Mouse (Mus musculus): ENCODE results near the gene Cd300ld5. TPM values are rescaled to one million over a fixed set of nuclear protein-coding genes. Genes with fewer than 3 reads are reported as not detected.

The Cd300ld5 gene
- total RNA-seq, 2 experiments from 2014 or later = 0.77 to 0.96 TPM

GRCm38 (mm10) chr11:115004070-115004469, 33.5 kb downstream of the Cd300ld5 start:
- no peak for DNase-seq (ENCODE audit: extremely low spot score in 1 of 2, low spot score in 2 of 2)
- Histone ChIP-seq H3K27ac (no peak overlapping the region), H3K4me3 (no peak overlapping the region)
- intact Hi-C loops (cut with DNase I) = no loop called here
- TF ChIP-seq CTCF (IDR thresholded peaks at IDR 0.05) = no peak

- no peak for DNase-seq (ENCODE audit: extremely low spot score in 1 of 2, low spot score in 2 of 2)
- Histone ChIP-seq H3K4me3 (no peak within 1 kb of the TSS), H3K27ac (no peak within 1 kb of the TSS)
- no peak for TF ChIP-seq CTCF (IDR thresholded peaks at IDR 0.05)
- intact Hi-C loops (cut with DNase I) = no loop called here
These were observed 36.0 kb downstream of the Cd300ld5 start, which contains the start of gene Cd300c2 for GRCm38 (mm10) chr11:115001474-115002040. Gene Cd300c2 (minus strand): TSS chr11:115001880.

GRCm38 (mm10) chr11:114989793-114990192, 47.8 kb downstream of the Cd300ld5 start, which contains the start of gene Cd300ld:
Gene Cd300ld (minus strand): TSS chr11:114989922.
- Histone ChIP-seq H3K27ac (no peak within 1 kb of the TSS), H3K4me3 (no peak within 1 kb of the TSS)
- no peak for DNase-seq (ENCODE audit: extremely low spot score in 1 of 2, low spot score in 2 of 2)
- intact Hi-C loops (cut with DNase I) = no loop called here
- no peak for TF ChIP-seq CTCF (IDR thresholded peaks at IDR 0.05)

GRCm38 (mm10) chr11:114981866-114982265, 55.7 kb downstream of the Cd300ld5 start:
- no peak overlapping the region for H3K4me3 ChIP-seq
- H3K27ac ChIP-seq = no peak overlapping the region
- TF ChIP-seq CTCF (IDR thresholded peaks at IDR 0.05) = no peak
- intact Hi-C loops (cut with DNase I) = loop anchor here (5.0 kb wide), 1 partner anchor 60 kb away; no protein-coding TSS in a partner anchor
- DNase-seq (ENCODE audit: extremely low spot score in 1 of 2, low spot score in 2 of 2) = no peak

Other genes with a start within 250 kb of the Cd300ld5 start
- 10 to 100 TPM; 29.5 to 29.8 TPM for gene Btbd17, start 241.8 kb downstream of the Cd300ld5 start, total RNA-seq (2021)
- gene Gpr142, start 238.8 kb downstream of the Cd300ld5 start, total RNA-seq (2021) = not detected
- gene Gprc5c, start 186.6 kb downstream of the Cd300ld5 start, total RNA-seq (2021) = 1 to 10 TPM; 4.0 to 5.4 TPM
- under 1 TPM; 0.56 to 0.84 TPM for gene Cd300a, start 147.7 kb downstream of the Cd300ld5 start, total RNA-seq (2021)
- gene Cd300lb, start 103.4 kb downstream of the Cd300ld5 start, total RNA-seq (2021) = not detected
- not detected for gene Cd300c, start 68.6 kb downstream of the Cd300ld5 start, total RNA-seq (2021)
- under 1 TPM in 1 of 2 experiments, not detected in 1; 0.14 TPM for gene Cd300ld, start 47.8 kb downstream of the Cd300ld5 start, total RNA-seq (2021)
- 1 to 10 TPM; 3.6 to 3.9 TPM for gene Cd300c2, start 35.9 kb downstream of the Cd300ld5 start, total RNA-seq (2021)
- gene Cd300ld2, start 21.6 kb downstream of the Cd300ld5 start, total RNA-seq (2021) = not detected
- not detected for gene Cd300ld4, start 10.8 kb downstream of the Cd300ld5 start, total RNA-seq (2021)
- gene Cd300ld3, start 10.6 kb upstream of the Cd300ld5 start, total RNA-seq (2021) = under 1 TPM in 1 of 2 experiments, not detected in 1; 0.77 TPM
- under 1 TPM in 1 of 2 experiments, not detected in 1; 0.27 TPM for gene Cd300e, start 24.4 kb upstream of the Cd300ld5 start, total RNA-seq (2021)
- gene Rab37, start 53.7 kb upstream of the Cd300ld5 start, total RNA-seq (2021) = 1 to 10 TPM; 1.8 to 2.4 TPM
- gene Cd300lf, start 96.2 kb upstream of the Cd300ld5 start, total RNA-seq (2021) = under 1 TPM in 1 of 2 experiments, not detected in 1; 0.58 TPM
- 10 to 100 TPM; 68.8 to 75.2 TPM for gene Slc9a3r1, start 125.6 kb upstream of the Cd300ld5 start, total RNA-seq (2021)
- 10 to 100 TPM; 16.2 to 16.8 TPM for gene Tmem104, start 149.7 kb upstream of the Cd300ld5 start, total RNA-seq (2021)
- 10 to 100 TPM; 23.1 to 25.6 TPM for gene Nat9, start 150.1 kb upstream of the Cd300ld5 start, total RNA-seq (2021)
- gene Grin2c, start 229.5 kb upstream of the Cd300ld5 start, total RNA-seq (2021) = 10 to 100 TPM; 37.4 to 40.0 TPM
- 10 to 100 TPM; 15.9 to 17.9 TPM for gene Fdxr, start 239.3 kb upstream of the Cd300ld5 start, total RNA-seq (2021)

Data from left cerebral cortex, adult 2 months (tissue).